Mouse (Mus musculus) ES-E14 (cell line): ENCODE measurements at regions not wholly inside any gene's neighbourhood (a gene's known extent, or its start where the extent isn't known, plus 50 kb on each side); places are given as distances from the start of the nearest gene placed in this dataset.

Experiments
- DNase-seq: peaks from one replicate; pipeline ENCODE4 v3.0.0-alpha.2; 2013; ENCODE audit warnings: low read depth, low spot score
- H3K27ac ChIP-seq: 2 replicates; pipeline ENCODE4 v1.5.1; 2012; ENCODE audit warnings: low read depth, mild to moderate bottlenecking, low read length, moderate library complexity, mixed read lengths; ENCODE audit not compliant: poor library complexity, insufficient read depth, severe bottlenecking
- H3K36me3 ChIP-seq: 2 replicates; pipeline ENCODE4 v1.6.1; 2012; ENCODE audit warnings: mild to moderate bottlenecking, low read length, moderate library complexity, mixed read lengths; ENCODE audit not compliant: control insufficient read depth, poor library complexity, insufficient read depth, severe bottlenecking
- H3K4me1 ChIP-seq, 2 experiments: fragments of 150-350 bp in 1 of 2; sonication (generic) in 1 of 2; 2 replicates each; pipeline ENCODE4 v1.6.1; 2012; ENCODE audit warnings: low read length in 2 of 2, mild to moderate bottlenecking in 1 of 2, mixed read lengths in 1 of 2; ENCODE audit not compliant: control insufficient read depth in 2 of 2, insufficient read depth in 2 of 2, poor library complexity in 1 of 2
- H3K4me3 ChIP-seq, 2 experiments: fragments of 150-350 bp in 1 of 2; sonication (generic) in 1 of 2; 2 replicates each; pipeline ENCODE4 v1.5.1; 2012; ENCODE audit warnings: low read length in 2 of 2, low read depth in 1 of 2, mild to moderate bottlenecking in 1 of 2, mixed read lengths in 1 of 2; ENCODE audit not compliant: insufficient read depth in 1 of 2, poor library complexity in 1 of 2, severe bottlenecking in 1 of 2
- H3K9ac ChIP-seq: 2 replicates; pipeline ENCODE4 v1.6.1; 2012; ENCODE audit warnings: low read depth, mild to moderate bottlenecking, low read length, mixed read lengths; ENCODE audit not compliant: poor library complexity, insufficient read depth, severe bottlenecking
- H3K9me3 ChIP-seq: fragments of 150-350 bp; sonication (generic); 2 replicates; pipeline ENCODE4 v1.6.1; 2012; ENCODE audit warnings: low read depth, mild to moderate bottlenecking, low read length; ENCODE audit not compliant: control insufficient read depth, insufficient read depth
- CHD2 ChIP-seq: IDR thresholded peaks from 2 replicates; pipeline ENCODE4 v1.6.1; 2014; ENCODE audit warnings: mild to moderate bottlenecking, low read depth, low read length, inconsistent platforms
- HCFC1 ChIP-seq: IDR thresholded peaks from 2 replicates; pipeline ENCODE4 v1.6.1; 2012; ENCODE audit warnings: low read length, inconsistent platforms, borderline replicate concordance; ENCODE audit not compliant: insufficient read depth
- MAFK ChIP-seq: IDR thresholded peaks from 2 replicates; pipeline ENCODE4 v1.6.1; 2014; ENCODE audit warnings: mild to moderate bottlenecking, low read depth, low read length, inconsistent platforms; ENCODE audit not compliant: insufficient read depth
- ZC3H11A ChIP-seq: IDR thresholded peaks from 2 replicates; pipeline ENCODE4 v1.6.1; 2012; ENCODE audit warnings: low read depth, mild to moderate bottlenecking, inconsistent platforms, low read length, borderline replicate concordance
- ZNF384 ChIP-seq: IDR thresholded peaks from 2 replicates; pipeline ENCODE4 v1.6.1; 2012; ENCODE audit warnings: low read depth, low read length, inconsistent platforms
- in situ Hi-C, 2 experiments: fragments of 600-800 bp; cut with MboI; formaldehyde crosslinking; loops; one replicate each; pipeline ENCODE4 v1.15.1; 2025; ENCODE audit warnings: low sequenced_read_pairs in 2 of 2, inconsistent platforms in 1 of 2; ENCODE audit not compliant: unreplicated experiment in 2 of 2

DNA sequence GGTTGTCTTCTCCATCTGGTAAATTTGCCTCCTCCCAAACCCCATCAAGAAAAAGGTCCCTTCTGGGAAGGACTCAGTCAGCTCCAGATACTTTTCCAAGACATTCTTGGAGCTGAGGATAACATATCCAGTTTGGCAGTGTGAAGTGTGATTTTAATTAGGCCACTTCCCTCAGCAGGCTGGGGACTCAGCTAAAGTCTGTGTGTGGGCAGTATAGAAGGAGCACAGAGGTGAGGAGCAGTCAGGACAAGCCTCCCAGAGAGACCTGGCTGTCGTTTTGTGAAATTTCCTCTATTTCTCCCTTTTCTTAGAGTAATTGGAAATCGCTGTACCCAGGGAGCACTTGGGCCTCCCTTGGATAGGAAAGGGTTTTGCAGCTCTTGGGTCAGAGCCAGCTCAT, 195.4 kb upstream of the Pappa start:
- no peaks in the 10 kb centered on the region for H3K36me3 ChIP-seq
- DNase-seq = no peak
- no peak overlapping the region for H3K27ac ChIP-seq
- no peak overlapping the region for H3K9ac ChIP-seq
- no peak overlapping the region for H3K4me3 ChIP-seq
- no peaks in the 10 kb centered on the region for H3K4me1 ChIP-seq
- TF ChIP-seq ZNF384 = no peak
- no peak for TF ChIP-seq ZC3H11A
- TF ChIP-seq CHD2 = no peak
- TF ChIP-seq HCFC1 = no peak
- no peak for TF ChIP-seq MAFK
- in situ Hi-C loops = no loop called here
- no peaks in the 10 kb centered on the region for H3K9me3 ChIP-seq

GRCm38 (mm10) chr4:64945547-64945946, 178.4 kb upstream of the Pappa start:
- no peaks in the 10 kb centered on the region for H3K4me1 ChIP-seq
- no peak overlapping the region for H3K27ac ChIP-seq
- no peak overlapping the region for H3K4me3 ChIP-seq
- DNase-seq = no peak
- no peaks in the 10 kb centered on the region for H3K9me3 ChIP-seq
- in situ Hi-C loops = no loop called here
- no peak for TF ChIP-seq CHD2
- no peak for TF ChIP-seq ZC3H11A
- TF ChIP-seq HCFC1 = no peak
- no peak for TF ChIP-seq MAFK
- H3K36me3 ChIP-seq = no peaks in the 10 kb centered on the region
- no peak overlapping the region for H3K9ac ChIP-seq

- Histone ChIP-seq H3K4me3 (no peak overlapping the region), H3K9me3 (no peaks in the 10 kb centered on the region)
Measured at GRCm38 (mm10) chr4:64952651-64953050, 171.3 kb upstream of the Pappa start.

DNA sequence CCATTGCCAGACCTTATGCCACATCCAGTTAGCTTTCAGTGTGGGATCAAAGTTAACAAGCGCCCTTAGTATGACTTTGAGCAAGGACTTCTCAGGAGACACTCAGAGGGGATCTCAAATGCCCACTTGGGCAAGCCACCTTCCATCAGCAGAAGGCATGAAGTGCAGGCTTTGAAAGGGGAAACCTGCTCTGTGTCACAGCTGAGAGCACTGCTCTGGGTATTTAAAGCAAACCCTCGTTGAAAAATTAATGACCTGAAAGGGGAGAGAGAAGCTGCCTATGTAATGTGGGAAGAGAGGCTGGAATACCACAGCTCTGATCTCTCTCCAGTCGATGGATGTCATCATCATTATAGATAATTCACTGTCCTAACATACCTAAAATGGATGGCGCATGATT, 165.1 kb upstream of the Pappa start:
- H3K9ac ChIP-seq = no peak overlapping the region
- H3K27ac ChIP-seq = no peak overlapping the region
- in situ Hi-C loops = no loop called here
- no peaks in the 10 kb centered on the region for H3K9me3 ChIP-seq
- no peaks in the 10 kb centered on the region for H3K36me3 ChIP-seq
- no peak for TF ChIP-seq ZC3H11A
- TF ChIP-seq ZNF384 = no peak
- no peak for TF ChIP-seq MAFK
- TF ChIP-seq HCFC1 = no peak
- no peak for TF ChIP-seq CHD2
- H3K4me3 ChIP-seq = no peak overlapping the region
- H3K4me1 ChIP-seq = no peaks in the 10 kb centered on the region
- no peak for DNase-seq

More at GRCm38 (mm10) chr4:64952651-64953050, 171.3 kb upstream of the Pappa start:
- DNase-seq = no peak
- Histone ChIP-seq H3K4me1 (no peaks in the 10 kb centered on the region), H3K9ac (no peak overlapping the region), H3K27ac (no peak overlapping the region), H3K36me3 (no peaks in the 10 kb centered on the region)
- TF ChIP-seq ZNF384 (no peak), MAFK (no peak), HCFC1 (no peak), ZC3H11A (no peak), CHD2 (no peak)
- in situ Hi-C loops = no loop called here

DNA sequence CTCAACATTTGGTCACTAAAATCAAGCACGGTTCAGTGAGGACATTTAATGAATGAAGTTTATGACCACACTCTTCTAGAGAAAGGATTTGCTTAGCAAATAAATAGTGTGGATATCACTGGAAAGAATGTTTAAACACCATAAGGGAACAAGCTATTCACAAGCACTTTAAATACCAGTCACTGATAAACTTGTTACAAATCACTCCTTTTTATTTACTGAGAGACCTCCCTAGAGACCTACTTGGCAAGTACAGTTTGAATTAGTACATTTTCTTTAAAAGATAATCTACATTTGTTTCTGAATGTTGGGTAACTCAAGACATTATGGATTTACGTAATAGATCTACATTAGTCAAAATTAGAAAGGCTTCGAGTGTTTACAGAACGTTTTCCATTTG, 162.2 kb upstream of the Pappa start:
- no peak overlapping the region for H3K9ac ChIP-seq
- H3K9me3 ChIP-seq = no peaks in the 10 kb centered on the region
- no peaks in the 10 kb centered on the region for H3K4me1 ChIP-seq
- no peaks in the 10 kb centered on the region for H3K36me3 ChIP-seq
- no peak overlapping the region for H3K4me3 ChIP-seq
- DNase-seq = no peak
- no peak for TF ChIP-seq ZC3H11A
- TF ChIP-seq CHD2 = no peak
- in situ Hi-C loops = no loop called here
- no peak overlapping the region for H3K27ac ChIP-seq
